Mouse (Mus musculus) MEL (cell line): ENCODE measurements around the gene Ascc2. TPM values are rescaled to one million over a fixed set of nuclear protein-coding genes. Genes with fewer than 3 reads are reported as not detected.

Source experiments
- DNase-seq: peaks from one replicate; pipeline ENCODE4 v3.0.0; 2011; ENCODE audit warnings: low read depth, low spot score
- H3K27ac ChIP-seq: 2 replicates; pipeline ENCODE4 v1.5.1; 2012; ENCODE audit warnings: low read depth, mild to moderate bottlenecking, control low read depth, low read length, moderate library complexity; ENCODE audit not compliant: control insufficient read depth
- H3K27me3 ChIP-seq, 2 experiments: fragments of 150-350 bp in 1 of 2; sonication (generic) in 1 of 2; 2 replicates each; pipeline ENCODE4 v1.6.1; 2012; ENCODE audit warnings: low read length in 2 of 2, mild to moderate bottlenecking in 2 of 2, improper control_type of control experiment in 1 of 2, moderate library complexity in 1 of 2; ENCODE audit not compliant: insufficient read depth in 2 of 2, control insufficient read depth in 1 of 2
- H3K36me3 ChIP-seq, 2 experiments: 2 replicates each; pipeline ENCODE4 v1.6.1; 2012 to 2014; ENCODE audit warnings: low read length in 2 of 2, improper control_type of control experiment in 1 of 2, inconsistent platforms in 1 of 2, mild to moderate bottlenecking in 1 of 2; ENCODE audit not compliant: insufficient read depth in 2 of 2, control insufficient read depth in 1 of 2
- H3K4me1 ChIP-seq, 2 experiments: fragments of 150-350 bp in 1 of 2; sonication (generic) in 1 of 2; 2 replicates each; pipeline ENCODE4 v1.6.1; 2012; ENCODE audit warnings: low read length in 2 of 2, improper control_type of control experiment in 1 of 2, mild to moderate bottlenecking in 1 of 2; ENCODE audit not compliant: insufficient read depth in 2 of 2, control insufficient read depth in 1 of 2
- H3K4me3 ChIP-seq, 2 experiments: fragments of 150-350 bp in 1 of 2; sonication (generic) in 1 of 2; 2 replicates each; pipeline ENCODE4 v1.5.1; 2012; ENCODE audit warnings: low read depth in 2 of 2, low read length in 2 of 2, mild to moderate bottlenecking in 2 of 2, moderate library complexity in 2 of 2, control low read depth in 1 of 2, improper control_type of control experiment in 1 of 2; ENCODE audit not compliant: control insufficient read depth in 1 of 2, insufficient read depth in 1 of 2
- H3K79me2 ChIP-seq: 2 replicates; pipeline ENCODE4 v1.6.1; 2012; ENCODE audit warnings: mild to moderate bottlenecking, low read length, moderate library complexity; ENCODE audit not compliant: control insufficient read depth, poor library complexity, insufficient read depth
- H3K9ac ChIP-seq: 2 replicates; pipeline ENCODE4 v1.6.1; 2012; ENCODE audit warnings: low read depth, mild to moderate bottlenecking, control low read depth, low read length, moderate library complexity; ENCODE audit not compliant: control insufficient read depth, poor library complexity, severe bottlenecking
- H3K9me3 ChIP-seq: fragments of 150-350 bp; sonication (generic); replicated peaks from 2 replicates; pipeline ENCODE4 v1.6.1; 2012; ENCODE audit warnings: mild to moderate bottlenecking, low read length, improper control_type of control experiment, moderate library complexity; ENCODE audit not compliant: insufficient read depth
- BHLHE40 ChIP-seq: IDR thresholded peaks from 2 replicates; pipeline ENCODE4 v1.6.1; 2012; ENCODE audit warnings: low read depth, mild to moderate bottlenecking, inconsistent platforms, low read length, improper control_type of control experiment, borderline replicate concordance
- CHD1 ChIP-seq: IDR thresholded peaks from 2 replicates; pipeline ENCODE4 v1.6.1; 2012; ENCODE audit warnings: low read depth, mild to moderate bottlenecking, inconsistent platforms, low read length, improper control_type of control experiment
- CHD2 ChIP-seq: IDR thresholded peaks from 2 replicates; pipeline ENCODE4 v1.6.1; 2011; ENCODE audit warnings: low read length, improper control_type of control experiment
- CTCF ChIP-seq, 3 experiments: IDR thresholded peaks in 2 of 3; conservative IDR thresholded peaks in 1 of 3; 2 replicates each; pipeline ENCODE4 v1.5.1; 2011 to 2012; ENCODE audit warnings: low read length in 3 of 3, low read depth in 2 of 3, mild to moderate bottlenecking in 2 of 3, improper control_type of control experiment in 1 of 3, inconsistent platforms in 1 of 3, mixed read lengths in 1 of 3, moderate library complexity in 1 of 3; ENCODE audit not compliant: control insufficient read depth in 1 of 3, insufficient read depth in 1 of 3, poor library complexity in 1 of 3, severe bottlenecking in 1 of 3
- E2F4 ChIP-seq: IDR thresholded peaks from 2 replicates; pipeline ENCODE4 v1.6.1; 2011; ENCODE audit warnings: low read depth, low read length, improper control_type of control experiment, borderline replicate concordance
- ELF1 ChIP-seq: IDR thresholded peaks from 2 replicates; pipeline ENCODE4 v1.6.1; 2014; ENCODE audit warnings: low read depth, mild to moderate bottlenecking, inconsistent platforms, low read length, improper control_type of control experiment, moderate library complexity
- EP300 ChIP-seq, 2 experiments: IDR thresholded peaks; 2 replicates each; pipeline ENCODE4 v1.6.1; 2011; ENCODE audit warnings: improper control_type of control experiment in 2 of 2, low read length in 2 of 2, low read depth in 1 of 2, mild to moderate bottlenecking in 1 of 2
- ETS1 ChIP-seq: IDR thresholded peaks from 2 replicates; pipeline ENCODE4 v1.6.1; 2012; ENCODE audit warnings: low read depth, mild to moderate bottlenecking, inconsistent platforms, low read length, improper control_type of control experiment, moderate library complexity
- GABPA ChIP-seq: IDR thresholded peaks from 2 replicates; pipeline ENCODE4 v1.6.1; 2012; ENCODE audit warnings: low read depth, mild to moderate bottlenecking, inconsistent platforms, low read length, improper control_type of control experiment, moderate library complexity
- GATA1 ChIP-seq: IDR thresholded peaks from 2 replicates; pipeline ENCODE4 v1.6.1; 2011; ENCODE audit warnings: low read depth, low read length, improper control_type of control experiment
- HCFC1 ChIP-seq: IDR thresholded peaks from 2 replicates; pipeline ENCODE4 v1.6.1; 2012; ENCODE audit warnings: low read depth, mild to moderate bottlenecking, inconsistent platforms, low read length, improper control_type of control experiment, moderate library complexity
- JUND ChIP-seq: IDR thresholded peaks from 2 replicates; pipeline ENCODE4 v1.6.1; 2011; ENCODE audit warnings: low read depth, mild to moderate bottlenecking, improper control_type of control experiment, low read length
- KAT2A ChIP-seq: conservative IDR thresholded peaks from 2 replicates; pipeline ENCODE4 v1.6.1; 2012; ENCODE audit warnings: low read depth, low read length, improper control_type of control experiment, inconsistent platforms
- MAFK ChIP-seq: IDR thresholded peaks from 2 replicates; pipeline ENCODE4 v1.6.1; 2011; ENCODE audit warnings: low read depth, mild to moderate bottlenecking, low read length, improper control_type of control experiment, borderline replicate concordance
- MAX ChIP-seq: IDR thresholded peaks from 2 replicates; pipeline ENCODE4 v1.6.1; 2011; ENCODE audit warnings: low read length, improper control_type of control experiment
- MAZ ChIP-seq: IDR thresholded peaks from 2 replicates; pipeline ENCODE4 v1.6.1; 2012; ENCODE audit warnings: low read depth, mild to moderate bottlenecking, inconsistent platforms, low read length, improper control_type of control experiment
- MEF2A ChIP-seq: IDR thresholded peaks from 2 replicates; pipeline ENCODE4 v1.6.1; 2014; ENCODE audit warnings: low read depth, mild to moderate bottlenecking, inconsistent platforms, low read length, improper control_type of control experiment; ENCODE audit not compliant: poor library complexity, insufficient replicate concordance, severe bottlenecking; ENCODE audit errors: extremely low read depth
- MXI1 ChIP-seq: IDR thresholded peaks from 2 replicates; pipeline ENCODE4 v1.6.1; 2011; ENCODE audit warnings: mild to moderate bottlenecking, low read depth, low read length, improper control_type of control experiment
- MYC ChIP-seq: IDR thresholded peaks from 2 replicates; pipeline ENCODE4 v1.6.1; 2011; ENCODE audit warnings: low read depth, mild to moderate bottlenecking, low read length, improper control_type of control experiment, moderate library complexity
- NELFE ChIP-seq: IDR thresholded peaks from 2 replicates; pipeline ENCODE4 v1.6.1; 2011; ENCODE audit warnings: low read depth, low read length, improper control_type of control experiment
- POLR2A ChIP-seq, 2 experiments: IDR thresholded peaks; 2 replicates each; pipeline ENCODE4 v1.6.1; 2011 to 2012; ENCODE audit warnings: low read length in 2 of 2, mild to moderate bottlenecking in 2 of 2, control low read depth in 1 of 2, improper control_type of control experiment in 1 of 2, low read depth in 1 of 2, moderate library complexity in 1 of 2; ENCODE audit not compliant: control insufficient read depth in 1 of 2, insufficient read depth in 1 of 2, poor library complexity in 1 of 2
- POLR2AphosphoS2 ChIP-seq: IDR thresholded peaks from 2 replicates; pipeline ENCODE4 v1.6.1; 2011; ENCODE audit warnings: low read length, improper control_type of control experiment
- POLR2AphosphoS5 ChIP-seq: IDR thresholded peaks from 2 replicates; pipeline ENCODE4 v1.6.1; 2012; ENCODE audit warnings: low read depth, borderline replicate concordance, mild to moderate bottlenecking, inconsistent platforms, low read length, moderate library complexity, mixed read lengths
- RAD21 ChIP-seq: IDR thresholded peaks from 2 replicates; pipeline ENCODE4 v1.6.1; 2011; ENCODE audit warnings: mild to moderate bottlenecking, low read depth, low read length, improper control_type of control experiment
- RCOR1 ChIP-seq: IDR thresholded peaks from 2 replicates; pipeline ENCODE4 v1.6.1; 2012; ENCODE audit warnings: low read depth, mild to moderate bottlenecking, inconsistent platforms, low read length, improper control_type of control experiment
- SIN3A ChIP-seq: IDR thresholded peaks from 2 replicates; pipeline ENCODE4 v1.6.1; 2012; ENCODE audit warnings: low read length, improper control_type of control experiment, inconsistent platforms
- SMC3 ChIP-seq: IDR thresholded peaks from 2 replicates; pipeline ENCODE4 v1.6.1; 2011; ENCODE audit warnings: low read depth, low read length, improper control_type of control experiment
- TAL1 ChIP-seq: IDR thresholded peaks from 2 replicates; pipeline ENCODE4 v1.6.1; 2012; ENCODE audit warnings: mild to moderate bottlenecking, inconsistent platforms, low read length, moderate library complexity, mixed read lengths
- TBP ChIP-seq: IDR thresholded peaks from 2 replicates; pipeline ENCODE4 v1.8.0; 2011; ENCODE audit warnings: low read depth, low read length, improper control_type of control experiment
- TCF12 ChIP-seq: IDR thresholded peaks from 2 replicates; pipeline ENCODE4 v1.6.1; 2014; ENCODE audit warnings: low read depth, mild to moderate bottlenecking, inconsistent platforms, low read length, improper control_type of control experiment, moderate library complexity
- UBTF ChIP-seq: IDR thresholded peaks from 2 replicates; pipeline ENCODE4 v1.6.1; 2012; ENCODE audit warnings: low read depth, mild to moderate bottlenecking, inconsistent platforms, low read length, improper control_type of control experiment, moderate library complexity, borderline replicate concordance; ENCODE audit not compliant: insufficient read depth
- USF1 ChIP-seq: IDR thresholded peaks from 2 replicates; pipeline ENCODE4 v1.6.1; 2014; ENCODE audit warnings: low read depth, mild to moderate bottlenecking, inconsistent platforms, low read length, improper control_type of control experiment, moderate library complexity
- ZC3H11A ChIP-seq: IDR thresholded peaks from 2 replicates; pipeline ENCODE4 v1.6.1; 2012; ENCODE audit warnings: low read depth, mild to moderate bottlenecking, inconsistent platforms, low read length, improper control_type of control experiment
- ZKSCAN1 ChIP-seq: IDR thresholded peaks from 2 replicates; pipeline ENCODE4 v1.6.1; 2012; ENCODE audit warnings: low read depth, mild to moderate bottlenecking, inconsistent platforms, low read length, improper control_type of control experiment, moderate library complexity
- ZMIZ1 ChIP-seq: IDR thresholded peaks from 2 replicates; pipeline ENCODE4 v1.6.1; 2012; ENCODE audit warnings: low read depth, mild to moderate bottlenecking, inconsistent platforms, low read length, improper control_type of control experiment, moderate library complexity
- ZNF384 ChIP-seq: IDR thresholded peaks from 2 replicates; pipeline ENCODE4 v1.6.1; 2012; ENCODE audit warnings: low read depth, mild to moderate bottlenecking, inconsistent platforms, low read length, improper control_type of control experiment
- polyA plus RNA-seq, 2 experiments: library from polyadenylated mRNA; stranded (reverse) in 1 of 2; unstranded in 1 of 2; fragments of >175 nt in 1 of 2; fragments of >200 nt in 1 of 2; gene quantifications; 2 replicates each; pipeline versions ENCODE4 v1.2.1 to v1.2.4; 2012; ENCODE audit warnings: low replicate concordance in 2 of 2, low read depth in 1 of 2; ENCODE audit not compliant: insufficient read length in 2 of 2, insufficient read depth in 1 of 2, missing spikeins in 1 of 2
- total RNA-seq: library from RNA; depleted of rRNA; stranded (reverse); fragments of 300-350 nt; gene quantifications from 2 replicates; pipeline ENCODE4 v1.2.3, GENCODE M21; 2012; rRNA removed

Ascc2 gene
- total RNA-seq: 27.5 and 29.4 TPM in 2 replicates
- 10 to 100 TPM; 43.5 to 98.2 TPM for polyA plus RNA-seq

DNA sequence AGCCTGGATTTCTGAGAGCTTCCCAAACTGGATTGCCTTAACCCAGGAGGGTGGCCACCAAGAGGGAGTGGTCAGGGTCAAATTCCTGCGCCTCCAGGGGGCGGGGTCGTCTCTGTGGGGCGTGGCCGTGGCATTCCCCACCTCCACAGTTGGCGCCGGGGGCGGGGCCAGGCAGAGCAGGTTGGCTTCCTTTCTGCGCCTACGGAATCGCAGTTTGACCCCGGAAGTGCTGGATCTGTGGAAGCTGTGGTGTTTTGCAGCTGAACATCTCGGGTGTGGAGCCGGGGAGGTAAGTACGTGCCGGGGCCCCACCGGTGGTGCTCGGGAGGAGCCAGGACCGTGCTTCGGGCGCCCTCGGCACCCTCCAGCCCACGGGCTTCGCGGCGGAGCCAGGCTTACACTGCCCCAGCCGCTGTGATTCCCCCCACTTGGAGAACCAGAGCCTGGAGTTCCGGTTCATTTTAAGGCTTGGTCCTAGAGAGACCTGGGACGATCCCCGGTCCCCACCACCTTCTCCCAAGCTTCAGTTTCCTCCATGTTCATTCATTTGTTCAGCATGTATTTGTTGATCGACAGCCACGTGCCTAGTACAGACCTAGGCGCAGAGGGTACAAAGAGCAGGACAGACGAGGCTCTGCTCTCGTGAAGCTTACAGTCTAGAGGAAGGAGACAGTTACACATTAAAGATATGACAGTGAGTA lies at the start of gene Ascc2:
Gene Ascc2, plus strand, starts transcription at position 214 of the 701 bp plus-strand sequence.
- H3K27ac ChIP-seq: peak within 1 kb of the TSS; percentile 74
- peaks cover 26% of the 10 kb centered on the region for H3K79me2 ChIP-seq
- peak within 1 kb of the TSS; percentile 92 to 93 for H3K4me3 ChIP-seq
- H3K36me3 ChIP-seq: peaks cover 2 to 15% of the 10 kb centered on the region in 2 experiments
- DNase-seq: peak; percentile 97
- peak within 1 kb of the TSS; percentile 83 for H3K9ac ChIP-seq
- no peaks in the 10 kb centered on the region for H3K9me3 ChIP-seq
- H3K27me3 ChIP-seq: no peaks in the 10 kb centered on the region; a peak in 1 of 4 replicates
- peaks cover 10 to 22% of the 10 kb centered on the region in 2 experiments for H3K4me1 ChIP-seq
- TF ChIP-seq SMC3 (no peak), POLR2AphosphoS2 (peak; percentile 90), CHD1 (no peak; the same call in 1 of the 2 replicates), CHD2 (peak; percentile 44), ZC3H11A (no peak), EP300 (IDR thresholded peaks at IDR 0.05; ENCODE audit: low read depth in 1 of 2, low read length in 2 of 2) (no peak; a peak in 2 of 4 replicates), HCFC1 (peak; percentile 89), RAD21 (no peak), TAL1 (no peak), MEF2A (0 out of 2 replicates have a peak, but pooled peaks have one; percentile 28), TBP (peak; percentile 65), POLR2A (IDR thresholded peaks at IDR 0.05; ENCODE audit: control insufficient read depth in 1 of 2, insufficient read depth in 1 of 2, low read depth in 1 of 2, low read length in 2 of 2, poor library complexity in 1 of 2) (peak; percentile 76 to 94; a peak in 3 of 4 replicates), ETS1 (peak; percentile 15; the same call in 1 of the 2 replicates), MXI1 (peak; percentile 92; the same call in 1 of the 2 replicates), BHLHE40 (no peak; the same call in 1 of the 2 replicates), GABPA (no peak), SIN3A (peak; percentile 88), ELF1 (peak; percentile 96), UBTF (no peak), ZMIZ1 (peak; percentile 82), MAX (peak; percentile 82), GATA1 (no peak), TCF12 (peak; percentile 69), E2F4 (peak; percentile 69; the same call in 1 of the 2 replicates), MYC (peak; percentile 81; the same call in 1 of the 2 replicates), MAFK (no peak), MAZ (peak; percentile 86), ZKSCAN1 (no peak), KAT2A (peak; percentile 63; the same call in 1 of the 2 replicates), CTCF (IDR thresholded peaks at IDR 0.05 in 2 of 3, conservative IDR thresholded peaks at IDR 0.05 in 1 of 3; ENCODE audit: control insufficient read depth in 1 of 3, insufficient read depth in 1 of 3, low read depth in 2 of 3, low read length in 3 of 3, poor library complexity in 1 of 3, severe bottlenecking in 1 of 3) (no peak), USF1 (peak; percentile 49; the same call in 1 of the 2 replicates), NELFE (peak; percentile 87), ZNF384 (no peak), RCOR1 (no peak; the same call in 1 of the 2 replicates), POLR2AphosphoS5 (no peak), JUND (no peak)
